Mouse (Mus musculus) hindbrain, embryonic 11.5 days (tissue): ENCODE data around the gene Cnfn. TPM values are rescaled to one million over a fixed set of nuclear protein-coding genes. Genes with fewer than 3 reads are reported as not detected.
A peak's percentile ranks its signal among the peaks of the same experiment; 100 is the strongest.

Source experiments
- ATAC-seq: fragments of 200-750 bp; cut with Nextera tagmentation; 2 replicates; pipeline ENCODE4 v1.8.0; 2017; ENCODE audit warnings: mild to moderate bottlenecking, moderate TSS enrichment, moderate library complexity; ENCODE audit not compliant: low FRiP score
- DNase-seq: peaks from one replicate; pipeline ENCODE4 v3.0.0-alpha.2; 2015; ENCODE audit warnings: low spot score
- H3K27ac ChIP-seq: fragments of 300-500 bp; sonication (generic); 2 replicates; pipeline ENCODE4 v1.5.1; 2014; ENCODE audit warnings: mild to moderate bottlenecking, low read depth, low read length
- H3K27me3 ChIP-seq: fragments of 300-500 bp; sonication (generic); 2 replicates; pipeline ENCODE4 v1.6.1; 2014; ENCODE audit warnings: mild to moderate bottlenecking, low read length, moderate library complexity, mixed read lengths; ENCODE audit not compliant: control insufficient read depth, insufficient read depth
- H3K36me3 ChIP-seq: fragments of 300-500 bp; sonication (generic); 2 replicates; pipeline ENCODE4 v1.6.1; 2014; ENCODE audit warnings: mild to moderate bottlenecking, low read length, moderate library complexity, mixed read lengths; ENCODE audit not compliant: control insufficient read depth, insufficient read depth
- H3K4me1 ChIP-seq: fragments of 300-500 bp; sonication (generic); replicated peaks from 2 replicates; pipeline ENCODE4 v1.6.1; 2014; ENCODE audit warnings: low read length, mixed read lengths; ENCODE audit not compliant: control insufficient read depth, insufficient read depth
- H3K4me2 ChIP-seq: fragments of 300-500 bp; sonication (generic); replicated peaks from 2 replicates; pipeline ENCODE4 v1.6.1; 2014; ENCODE audit warnings: mild to moderate bottlenecking, low read depth, low read length
- H3K4me3 ChIP-seq: fragments of 300-500 bp; sonication (generic); 2 replicates; pipeline ENCODE4 v1.5.1; 2014; ENCODE audit warnings: low read depth, low read length
- H3K9ac ChIP-seq: fragments of 300-500 bp; sonication (generic); 2 replicates; pipeline ENCODE4 v1.6.1; 2014; ENCODE audit warnings: low read depth, low read length
- H3K9me3 ChIP-seq: fragments of 300-500 bp; sonication (generic); 2 replicates; pipeline ENCODE4 v1.6.1; 2016; ENCODE audit warnings: low read length; ENCODE audit not compliant: control insufficient read depth
- WGBS: fragments of 180-500 bp; shearing (Covaris S2); extraction: QIAGEN DNeasy Blood & Tissue Kit; methylation state at CpG from one replicate; pipeline ENCODE4 v1.1.7; 2014; 5-methylcytosine and 5-hydroxymethylcytosine counted together
- polyA plus RNA-seq: library from polyadenylated mRNA; unstranded; fragments of >200 nt; fragmentation: Nextera tagmentation; extraction: Ambion mirVana; gene quantifications from 2 replicates; pipeline ENCODE4 v1.2.1, GENCODE M21; 2014

The Cnfn gene
- polyA plus RNA-seq, 1 experiment from 2014 or later: not detected

- Histone ChIP-seq H3K4me1 (peaks cover 8% of the 10 kb centered on the region), H3K9me3 (no peaks in the 10 kb centered on the region), H3K27ac (no peak overlapping the region), H3K9ac (no peak overlapping the region), H3K27me3 (no peaks in the 10 kb centered on the region), H3K4me2 (no peak overlapping the region), H3K36me3 (no peaks in the 10 kb centered on the region), H3K4me3 (no peak overlapping the region)
- 74% methylated on average over 8 of the region's 8 CpGs for WGBS
- no peak for DNase-seq
- ATAC-seq: no peak
Observed at GRCm38 (mm10) chr7:25393451-25394210, 24.1 kb upstream of the Cnfn start.

GRCm38 (mm10) chr7:25392851-25393250 is 23.3 kb upstream of the Cnfn start:
- H3K4me3 ChIP-seq: no peak overlapping the region
- H3K36me3 ChIP-seq: no peaks in the 10 kb centered on the region
- H3K9ac ChIP-seq: no peak overlapping the region
- H3K27me3 ChIP-seq: no peaks in the 10 kb centered on the region
- WGBS: 44% methylated on average over 7 of the region's 7 CpGs
- DNase-seq (no peak), ATAC-seq (no peak)
- no peak overlapping the region for H3K4me2 ChIP-seq
- H3K9me3 ChIP-seq: no peaks in the 10 kb centered on the region
- no peak overlapping the region for H3K27ac ChIP-seq
- H3K4me1 ChIP-seq: peaks cover 8% of the 10 kb centered on the region

DNA sequence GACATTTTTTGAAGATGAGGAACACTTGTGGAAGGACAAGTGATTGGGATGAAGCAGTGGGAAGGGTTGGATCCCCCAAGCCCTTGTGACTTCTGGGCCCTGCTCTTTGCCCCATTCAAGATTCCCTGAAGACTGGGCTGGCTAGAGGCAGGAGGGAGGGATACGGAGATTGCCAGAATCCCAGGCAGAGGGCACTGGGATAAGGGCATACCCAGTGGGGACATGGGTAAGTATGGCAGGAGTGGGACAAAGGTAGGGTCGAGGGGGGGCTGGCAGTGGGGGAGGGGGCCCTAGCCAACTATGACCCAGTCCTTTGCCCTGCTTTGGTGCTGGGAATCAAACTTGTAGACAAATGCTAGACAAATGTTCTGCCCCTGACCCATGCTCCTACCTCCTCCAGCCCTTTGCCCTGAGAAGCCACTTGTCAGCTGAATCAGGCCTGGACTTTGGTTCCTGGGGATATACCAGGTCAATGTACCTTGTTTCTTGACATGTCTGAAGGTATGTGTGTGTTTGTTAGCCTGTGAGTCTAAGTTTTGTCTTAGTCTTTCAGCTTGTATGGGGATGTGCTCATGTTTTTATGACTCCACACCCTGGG is 22.4 kb upstream of the Cnfn start:
- Histone ChIP-seq H3K27me3 (no peaks in the 10 kb centered on the region), H3K9ac (no peak overlapping the region), H3K4me3 (no peak overlapping the region), H3K4me2 (no peak overlapping the region), H3K9me3 (no peaks in the 10 kb centered on the region), H3K4me1 (peaks cover 8% of the 10 kb centered on the region), H3K36me3 (no peaks in the 10 kb centered on the region), H3K27ac (no peak overlapping the region)
- DNase-seq (no peak), ATAC-seq (no peak)
- WGBS: 52% methylated on average over 2 of the region's 2 CpGs

DNA sequence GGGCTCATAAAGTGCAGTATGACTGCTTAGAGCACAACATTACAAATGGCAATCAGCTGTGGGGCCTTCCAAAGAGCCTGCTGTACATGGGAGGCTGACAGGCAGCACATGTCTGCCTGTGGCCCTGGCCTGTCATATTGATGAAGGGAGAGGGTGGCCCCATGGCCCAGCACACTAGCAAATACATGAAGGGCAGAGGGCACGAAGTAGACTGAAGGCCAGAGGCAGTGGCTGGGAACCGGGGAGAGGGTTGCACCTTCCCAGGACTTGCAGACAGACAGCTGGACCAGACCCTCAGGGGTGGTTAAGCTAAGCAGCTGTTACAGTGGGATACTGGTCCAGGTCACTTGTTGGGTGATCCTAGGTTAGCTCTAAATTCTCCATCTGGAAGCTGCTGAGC is 21.5 kb upstream of the Cnfn start:
- H3K4me1 ChIP-seq: peaks cover 8% of the 10 kb centered on the region
- no peak overlapping the region for H3K4me2 ChIP-seq
- H3K9ac ChIP-seq: 0 out of 2 replicates have a peak overlapping the region, but pooled peaks have one; percentile 31
- H3K36me3 ChIP-seq: no peaks in the 10 kb centered on the region
- H3K9me3 ChIP-seq: no peaks in the 10 kb centered on the region
- no peak overlapping the region for H3K4me3 ChIP-seq
- no peak overlapping the region for H3K27ac ChIP-seq
- no peak for ATAC-seq
- H3K27me3 ChIP-seq: no peaks in the 10 kb centered on the region
- no peak for DNase-seq
- WGBS: 70% methylated on average over 2 of the region's 2 CpGs

DNA sequence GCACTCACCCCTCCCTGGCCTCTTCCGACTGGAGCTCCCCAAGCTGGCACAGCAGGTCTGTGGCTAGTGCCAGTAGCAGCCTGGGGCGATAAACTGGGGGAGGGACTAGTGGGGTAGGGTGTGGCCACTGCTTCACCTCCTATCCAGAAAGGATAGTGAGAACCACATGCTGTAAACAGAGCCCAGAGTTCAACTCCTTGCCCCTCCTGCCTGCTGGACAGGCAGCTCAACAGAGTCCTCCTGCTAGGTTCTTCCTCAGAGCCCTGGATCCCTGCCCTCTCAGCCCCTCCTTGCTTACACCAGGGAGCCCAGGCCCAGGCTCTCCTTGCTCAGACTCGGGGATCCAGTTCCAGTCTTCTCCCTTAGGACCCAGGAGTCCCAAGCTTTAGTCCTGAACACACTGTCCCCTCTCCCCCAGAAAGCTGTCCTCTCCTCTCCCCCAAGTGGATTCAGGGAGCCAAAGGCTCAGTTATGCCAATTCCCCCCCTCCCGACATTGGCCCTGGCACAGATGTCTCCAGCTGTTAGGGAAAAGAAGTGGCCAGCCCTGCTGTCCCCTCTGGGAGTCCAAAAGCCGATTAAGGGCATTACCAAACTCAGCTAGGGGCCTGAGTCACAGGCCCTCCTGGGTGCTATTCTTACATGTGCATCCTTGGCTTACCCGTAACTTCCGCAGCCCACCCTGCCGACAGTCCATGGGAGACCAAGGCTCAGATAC is 20.7 kb upstream of the Cnfn start:
- Histone ChIP-seq H3K4me3 (no peak overlapping the region), H3K9me3 (no peaks in the 10 kb centered on the region), H3K27me3 (no peaks in the 10 kb centered on the region), H3K36me3 (no peaks in the 10 kb centered on the region), H3K4me1 (peaks cover 8% of the 10 kb centered on the region), H3K27ac (no peak overlapping the region), H3K4me2 (no peak overlapping the region), H3K9ac (no peak overlapping the region)
- no peak for ATAC-seq
- 53% methylated on average over 8 of the region's 8 CpGs for WGBS
- no peak for DNase-seq

GRCm38 (mm10) chr7:25388916-25389315 is 19.4 kb upstream of the Cnfn start:
- ATAC-seq: no peak
- no peak for DNase-seq
- no peaks in the 10 kb centered on the region for H3K9me3 ChIP-seq
- H3K4me2 ChIP-seq: no peak overlapping the region
- H3K4me3 ChIP-seq: no peak overlapping the region
- peaks cover 3% of the 10 kb centered on the region for H3K4me1 ChIP-seq
- no peaks in the 10 kb centered on the region for H3K36me3 ChIP-seq
- no peak overlapping the region for H3K27ac ChIP-seq
- no peak overlapping the region for H3K9ac ChIP-seq
- no peaks in the 10 kb centered on the region for H3K27me3 ChIP-seq
- 90% methylated on average over 7 of the region's 7 CpGs for whole genome bisulfite sequencing

DNA sequence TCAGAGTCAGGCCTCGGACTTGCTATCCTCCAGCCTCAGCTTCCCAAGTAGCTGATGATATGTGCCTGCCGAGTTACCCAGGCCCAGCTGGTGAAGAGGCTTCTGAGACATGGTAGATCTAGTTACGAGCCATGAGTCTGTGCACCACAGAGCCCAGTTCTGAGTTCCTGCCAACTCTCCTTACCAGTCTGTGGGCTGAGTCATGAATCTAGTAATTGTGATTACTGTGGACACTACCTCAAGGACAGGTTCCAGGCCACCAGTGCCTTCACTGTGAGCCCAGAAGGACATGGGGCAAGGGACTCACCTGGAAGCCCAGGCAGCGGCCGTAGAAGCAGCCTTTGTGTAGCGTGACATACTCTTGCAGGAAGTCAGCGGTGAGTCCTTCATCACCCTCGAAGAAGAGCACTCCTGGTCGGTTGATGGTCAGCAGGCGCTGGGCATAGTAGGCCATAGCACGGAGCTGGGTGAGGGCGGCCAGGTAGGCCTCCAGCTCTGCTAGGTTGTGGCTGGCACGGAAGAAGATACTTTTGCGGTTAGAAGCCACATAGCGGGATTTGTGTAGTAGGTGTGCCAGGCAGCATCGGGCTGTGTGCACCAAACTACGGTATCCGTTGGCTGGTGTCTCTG is 18.4 kb upstream of the Cnfn start:
- Histone ChIP-seq H3K9me3 (no peaks in the 10 kb centered on the region), H3K4me2 (no peak overlapping the region), H3K27ac (no peak overlapping the region), H3K4me1 (no peaks in the 10 kb centered on the region), H3K4me3 (no peak overlapping the region), H3K36me3 (no peaks in the 10 kb centered on the region), H3K9ac (no peak overlapping the region), H3K27me3 (no peaks in the 10 kb centered on the region)
- ATAC-seq: no peak
- WGBS: 93% methylated on average over 18 of the region's 18 CpGs
- no peak for DNase-seq

DNA sequence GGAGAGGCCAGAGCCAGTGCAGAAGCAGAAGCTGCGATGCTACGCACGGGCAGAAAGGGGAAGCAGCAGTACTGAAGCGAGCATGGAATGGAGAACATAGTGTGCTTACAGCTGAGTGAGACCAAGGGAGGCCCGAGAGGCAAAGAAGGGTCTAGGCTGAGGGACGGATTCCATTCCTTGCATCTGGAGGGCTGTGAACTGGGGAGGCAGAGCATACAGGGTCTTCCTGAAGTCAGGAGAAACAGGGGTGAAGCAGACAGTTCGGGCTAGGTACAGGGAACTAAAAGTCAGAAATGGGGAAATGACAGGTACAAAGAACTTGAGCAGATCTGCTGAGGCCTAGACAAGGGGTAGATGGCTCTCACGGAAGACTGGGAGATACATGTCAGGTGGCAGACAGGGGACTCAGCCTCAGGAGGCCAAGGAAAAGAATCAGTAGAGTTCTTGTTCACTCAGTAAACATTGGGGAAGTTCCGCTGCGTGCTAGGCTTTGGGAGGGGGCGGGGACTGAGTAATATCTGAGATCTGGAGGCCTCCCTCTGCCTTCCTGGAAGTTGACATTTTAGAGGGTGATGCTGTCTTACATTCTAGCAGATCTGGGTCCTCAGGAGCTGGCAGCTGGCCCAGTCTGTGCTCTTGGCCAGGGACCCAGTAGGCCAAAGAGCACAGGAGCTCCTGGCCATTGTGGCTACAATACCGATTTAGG is 16.5 kb upstream of the Cnfn start:
- WGBS: 89% methylated on average over 12 of the region's 12 CpGs
- Histone ChIP-seq H3K4me3 (no peak overlapping the region), H3K4me1 (no peaks in the 10 kb centered on the region), H3K9me3 (no peaks in the 10 kb centered on the region), H3K27ac (no peak overlapping the region), H3K36me3 (no peaks in the 10 kb centered on the region), H3K27me3 (no peaks in the 10 kb centered on the region), H3K4me2 (no peak overlapping the region), H3K9ac (no peak overlapping the region)
- no peak for DNase-seq
- ATAC-seq: no peak
